Mouse (Mus musculus): ENCODE measurements around the gene Tec. TPM values are rescaled to one million over a fixed set of nuclear protein-coding genes. Genes with fewer than 3 reads are reported as not detected.

Tec gene
- total and polyA plus RNA-seq, 2 experiments, result 6.6 to 24.7 TPM

DNA sequence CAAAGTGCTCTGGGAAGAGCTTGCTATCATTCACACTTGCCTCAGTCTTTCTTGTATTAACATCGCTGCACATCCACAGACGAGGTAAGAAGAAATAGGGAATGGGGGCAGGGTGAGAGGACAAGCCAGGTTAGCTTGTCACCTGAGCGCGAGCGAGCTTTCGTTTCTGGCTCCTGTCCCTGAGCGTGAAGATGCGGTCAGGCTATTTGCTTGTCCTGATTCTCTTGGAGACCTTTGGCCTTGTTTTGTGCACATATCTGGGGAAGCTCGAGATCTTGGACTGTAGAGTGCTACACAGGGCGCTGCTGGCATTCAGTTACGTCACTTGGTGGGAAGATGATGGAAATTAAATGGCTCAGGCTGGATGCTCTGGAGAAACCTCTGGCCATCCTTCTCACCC lies 27.0 kb upstream of the Tec start:
- peaks cover 3% of the 10 kb centered on the region; the same call in 1 of the 2 replicates for H3K4me1 ChIP-seq (ENCODE audit: control insufficient read depth, insufficient read depth, low read length)
- 31% methylated on average over 11 of the region's 11 CpGs for WGBS
- TF ChIP-seq CTCF (IDR thresholded peaks at IDR 0.05; ENCODE audit: low read depth, low read length) (no peak), POLR2A (IDR thresholded peaks at IDR 0.05; ENCODE audit: extremely low read depth, insufficient read depth, low read length) (no peak)
- H3K9ac ChIP-seq (ENCODE audit: low read depth, low read length), result no peak overlapping the region
- no peaks in the 10 kb centered on the region for H3K79me2 ChIP-seq (ENCODE audit: control insufficient read depth, insufficient read depth, low read length)
- no peaks in the 10 kb centered on the region for H3K27me3 ChIP-seq (ENCODE audit: control insufficient read depth, insufficient read depth, low read length)
- no peaks in the 10 kb centered on the region for H3K36me3 ChIP-seq (ENCODE audit: control insufficient read depth, insufficient read depth, low read length)
- peak; percentile 77 for DNase-seq (ENCODE audit: extremely low read depth, low read depth, low spot score)
- no peak overlapping the region for H3K27ac ChIP-seq (replicated peaks; ENCODE audit: insufficient read depth, low read depth, low read length)
- H3K4me3 ChIP-seq (ENCODE audit: insufficient read depth, low read depth, low read length), result no peak overlapping the region

DNA sequence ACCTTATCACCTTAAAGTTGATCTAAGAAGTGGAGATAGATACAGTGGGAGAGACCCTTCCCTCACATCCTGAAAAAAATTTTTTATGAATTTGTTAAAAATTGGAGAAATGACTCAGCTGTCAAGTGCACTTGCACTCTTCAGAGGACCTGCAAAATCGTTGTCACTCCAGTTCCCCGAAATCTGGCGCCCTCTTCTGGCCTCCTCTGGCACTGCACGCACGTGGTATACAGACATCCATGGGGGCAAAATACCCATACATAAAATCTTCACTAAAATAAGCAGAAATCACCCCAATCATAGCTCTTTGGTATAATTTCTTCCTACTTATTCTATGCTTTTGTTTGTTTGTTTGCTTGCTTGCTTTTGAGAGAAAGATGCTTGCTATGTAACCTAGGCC lies 25.7 kb upstream of the Tec start:
- DNase-seq (ENCODE audit: extremely low read depth, low read depth, low spot score), result no peak
- Histone ChIP-seq H3K27me3 (ENCODE audit: control insufficient read depth, insufficient read depth, low read length) (no peaks in the 10 kb centered on the region), H3K9ac (ENCODE audit: low read depth, low read length) (no peak overlapping the region), H3K79me2 (ENCODE audit: control insufficient read depth, insufficient read depth, low read length) (no peaks in the 10 kb centered on the region), H3K4me3 (ENCODE audit: insufficient read depth, low read depth, low read length) (no peak overlapping the region), H3K27ac (replicated peaks; ENCODE audit: insufficient read depth, low read depth, low read length) (no peak overlapping the region), H3K4me1 (ENCODE audit: control insufficient read depth, insufficient read depth, low read length) (peaks cover 3% of the 10 kb centered on the region; the same call in 1 of the 2 replicates), H3K36me3 (ENCODE audit: control insufficient read depth, insufficient read depth, low read length) (no peaks in the 10 kb centered on the region)
- 72% methylated on average over 5 of the region's 5 CpGs for WGBS
- TF ChIP-seq POLR2A (IDR thresholded peaks at IDR 0.05; ENCODE audit: extremely low read depth, insufficient read depth, low read length) (no peak), CTCF (IDR thresholded peaks at IDR 0.05; ENCODE audit: low read depth, low read length) (peak; percentile 79)

DNA sequence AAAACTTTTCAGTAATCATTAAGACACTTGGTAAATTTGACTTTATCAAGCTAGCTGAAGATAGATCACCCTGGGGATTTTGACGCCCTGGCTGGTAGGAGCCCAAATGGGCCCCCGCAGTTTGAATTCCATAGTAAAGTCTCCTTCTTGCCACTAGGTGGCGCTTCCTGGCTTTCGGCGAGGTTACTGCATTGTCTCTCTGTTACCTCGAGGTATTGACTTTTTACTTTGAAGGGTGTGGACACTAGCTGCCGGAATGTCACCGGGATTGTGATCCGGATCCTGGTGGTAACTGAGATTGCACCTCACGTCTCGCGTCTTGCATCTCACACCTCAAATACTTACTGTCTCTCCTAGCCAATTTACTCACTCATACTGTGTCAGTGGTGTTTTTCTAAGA lies 23.3 kb upstream of the Tec start:
- Histone ChIP-seq H3K36me3 (ENCODE audit: control insufficient read depth, insufficient read depth, low read length) (no peaks in the 10 kb centered on the region), H3K27ac (replicated peaks; ENCODE audit: insufficient read depth, low read depth, low read length) (no peak overlapping the region), H3K4me3 (ENCODE audit: insufficient read depth, low read depth, low read length) (no peak overlapping the region), H3K79me2 (ENCODE audit: control insufficient read depth, insufficient read depth, low read length) (no peaks in the 10 kb centered on the region), H3K27me3 (ENCODE audit: control insufficient read depth, insufficient read depth, low read length) (no peaks in the 10 kb centered on the region), H3K9ac (ENCODE audit: low read depth, low read length) (no peak overlapping the region), H3K4me1 (ENCODE audit: control insufficient read depth, insufficient read depth, low read length) (peaks cover 3% of the 10 kb centered on the region; the same call in 1 of the 2 replicates)
- under 1% methylated on average over 12 of the region's 12 CpGs for WGBS
- DNase-seq (ENCODE audit: extremely low read depth, low read depth, low spot score), result peak; percentile 51
- TF ChIP-seq POLR2A (IDR thresholded peaks at IDR 0.05; ENCODE audit: extremely low read depth, insufficient read depth, low read length), result no peak
- peak; percentile 73 for TF ChIP-seq CTCF (IDR thresholded peaks at IDR 0.05; ENCODE audit: low read depth, low read length)

DNA sequence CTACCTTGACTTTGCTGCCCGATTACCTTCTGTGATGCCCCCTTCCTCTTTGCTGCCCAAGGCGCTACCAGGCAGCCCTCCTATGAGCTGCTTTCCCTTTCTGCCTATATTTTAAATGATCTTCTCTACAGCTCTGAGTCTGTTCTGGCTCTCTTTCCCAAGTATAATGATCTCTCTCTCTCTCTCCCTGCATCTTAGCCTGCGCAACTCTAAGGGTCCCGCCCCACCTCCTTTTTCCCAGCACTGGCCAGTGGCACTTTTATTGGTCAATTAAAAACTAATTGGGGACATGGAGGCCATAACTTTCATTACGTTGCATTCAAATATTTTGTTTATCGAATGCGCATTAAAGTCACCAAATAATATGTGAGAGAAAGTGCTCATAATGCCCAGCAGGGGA lies 20.0 kb upstream of the Tec start:
- no peaks in the 10 kb centered on the region for H3K36me3 ChIP-seq (ENCODE audit: control insufficient read depth, insufficient read depth, low read length)
- no peak overlapping the region for H3K4me3 ChIP-seq (ENCODE audit: insufficient read depth, low read depth, low read length)
- WGBS, result 94% methylated on average over 7 of the region's 7 CpGs
- no peaks in the 10 kb centered on the region for H3K27me3 ChIP-seq (ENCODE audit: control insufficient read depth, insufficient read depth, low read length)
- no peak overlapping the region for H3K27ac ChIP-seq (replicated peaks; ENCODE audit: insufficient read depth, low read depth, low read length)
- DNase-seq (ENCODE audit: extremely low read depth, low read depth, low spot score), result no peak
- no peaks in the 10 kb centered on the region for H3K79me2 ChIP-seq (ENCODE audit: control insufficient read depth, insufficient read depth, low read length)
- TF ChIP-seq POLR2A (IDR thresholded peaks at IDR 0.05; ENCODE audit: extremely low read depth, insufficient read depth, low read length), result no peak
- no peak overlapping the region for H3K9ac ChIP-seq (ENCODE audit: low read depth, low read length)
- H3K4me1 ChIP-seq (ENCODE audit: control insufficient read depth, insufficient read depth, low read length), result no peaks in the 10 kb centered on the region; the same call in 1 of the 2 replicates

DNA sequence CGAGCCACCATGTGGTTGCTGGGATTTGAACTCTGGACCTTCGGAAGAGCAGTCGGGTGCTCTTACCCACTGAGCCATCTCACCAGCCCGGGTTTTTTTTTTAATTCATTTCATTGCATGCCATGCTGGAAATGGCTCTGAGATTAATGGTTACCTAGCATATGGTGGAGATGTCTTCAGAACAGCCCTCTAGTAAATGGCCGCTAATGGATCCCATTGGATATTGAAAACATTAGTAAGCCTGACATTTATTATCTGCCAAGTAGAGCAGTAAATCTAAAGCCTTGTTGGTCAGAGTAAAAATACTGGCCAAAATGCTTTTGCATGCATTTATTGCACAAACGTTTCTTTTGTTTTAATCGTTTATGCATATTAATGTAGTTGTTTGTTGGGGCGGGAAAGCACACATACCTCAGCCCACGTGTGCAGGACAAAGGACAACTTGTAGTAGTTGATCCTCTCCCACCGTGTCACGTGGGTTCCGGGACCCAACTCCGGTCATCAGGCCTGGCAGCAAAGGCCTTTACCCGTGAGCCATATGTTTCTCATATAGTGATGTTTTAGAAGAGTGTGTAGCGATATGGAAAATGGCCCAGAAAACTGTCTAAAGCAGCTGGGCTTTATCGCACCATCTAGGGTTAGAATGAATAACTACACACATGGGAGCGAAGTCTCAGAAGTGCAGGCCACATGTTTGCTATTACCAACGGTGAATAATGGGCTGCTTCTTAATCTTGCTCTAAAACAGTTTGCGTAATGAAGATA lies 18.4 kb upstream of the Tec start:
- TF ChIP-seq CTCF (IDR thresholded peaks at IDR 0.05; ENCODE audit: low read depth, low read length) (no peak), POLR2A (IDR thresholded peaks at IDR 0.05; ENCODE audit: extremely low read depth, insufficient read depth, low read length) (no peak)
- Histone ChIP-seq H3K27ac (replicated peaks; ENCODE audit: insufficient read depth, low read depth, low read length) (no peak overlapping the region), H3K4me1 (ENCODE audit: control insufficient read depth, insufficient read depth, low read length) (no peaks in the 10 kb centered on the region; the same call in 1 of the 2 replicates), H3K4me3 (ENCODE audit: insufficient read depth, low read depth, low read length) (no peak overlapping the region), H3K9ac (ENCODE audit: low read depth, low read length) (no peak overlapping the region), H3K27me3 (ENCODE audit: control insufficient read depth, insufficient read depth, low read length) (no peaks in the 10 kb centered on the region), H3K79me2 (ENCODE audit: control insufficient read depth, insufficient read depth, low read length) (no peaks in the 10 kb centered on the region), H3K36me3 (ENCODE audit: control insufficient read depth, insufficient read depth, low read length) (no peaks in the 10 kb centered on the region)
- 94% methylated on average over 19 of the region's 19 CpGs for WGBS
- DNase-seq (ENCODE audit: extremely low read depth, low read depth, low spot score), result no peak

DNA sequence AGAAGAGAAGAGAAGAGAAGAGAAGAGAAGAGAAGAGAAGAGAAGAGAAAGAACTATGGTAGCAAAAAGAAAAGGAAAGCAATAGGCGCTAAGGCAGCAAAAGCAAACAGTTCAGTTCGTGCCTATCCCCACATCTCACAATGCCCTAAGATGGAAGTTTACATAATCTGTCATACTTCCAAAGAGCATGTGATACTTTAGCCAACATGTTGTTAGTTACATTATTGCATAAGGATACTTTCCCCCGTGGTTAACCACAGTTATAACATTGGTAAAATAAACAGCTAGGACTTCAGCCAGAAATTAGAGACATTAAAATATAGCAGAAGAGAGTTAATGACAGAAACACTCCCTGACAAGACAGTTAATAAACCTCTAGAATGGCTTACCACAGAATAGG lies 15.4 kb upstream of the Tec start:
- Histone ChIP-seq H3K36me3 (ENCODE audit: control insufficient read depth, insufficient read depth, low read length) (no peaks in the 10 kb centered on the region), H3K9ac (ENCODE audit: low read depth, low read length) (no peak overlapping the region), H3K79me2 (ENCODE audit: control insufficient read depth, insufficient read depth, low read length) (no peaks in the 10 kb centered on the region), H3K27ac (replicated peaks; ENCODE audit: insufficient read depth, low read depth, low read length) (no peak overlapping the region), H3K4me3 (ENCODE audit: insufficient read depth, low read depth, low read length) (no peak overlapping the region), H3K4me1 (ENCODE audit: control insufficient read depth, insufficient read depth, low read length) (0 out of 2 replicates have a peak, but pooled peaks cover under 1% of the 10 kb centered on the region), H3K27me3 (ENCODE audit: control insufficient read depth, insufficient read depth, low read length) (no peaks in the 10 kb centered on the region)
- peak; percentile 61 for DNase-seq (ENCODE audit: extremely low read depth, low read depth, low spot score)
- TF ChIP-seq POLR2A (IDR thresholded peaks at IDR 0.05; ENCODE audit: extremely low read depth, insufficient read depth, low read length), result no peak
- TF ChIP-seq CTCF (IDR thresholded peaks at IDR 0.05; ENCODE audit: low read depth, low read length), result no peak
- WGBS, result 24% methylated on average over 3 of the region's 3 CpGs
